Mouse (Mus musculus): ENCODE measurements around the gene Twnk. TPM values are rescaled to one million over a fixed set of nuclear protein-coding genes. Genes with fewer than 3 reads are reported as not detected.
A peak's percentile ranks its signal among the peaks of the same experiment; 100 is the strongest.

Twnk gene
- total RNA-seq, 2 experiments from 2014 or later, result 12.9 to 14.8 TPM

- intact Hi-C loops (cut with DNase I), result loop anchor here (1.0 to 2.0 kb wide), 3 partner anchors 15 to 32 kb away; partner anchors contain the start of gene Sema4g
- peak; percentile 59 to 67 for DNase-seq (ENCODE audit: extremely low spot score in 1 of 2, low spot score in 2 of 2)
- TF ChIP-seq CTCF (IDR thresholded peaks at IDR 0.05), result no peak
- Histone ChIP-seq H3K4me3 (peak overlapping the region; percentile 56), H3K27ac (peak overlapping the region; percentile 97)
Measured at GRCm38 (mm10) chr19:45016341-45017215, 11.1 kb downstream of the Twnk start.

GRCm38 (mm10) chr19:45017216-45017771, 11.8 kb downstream of the Twnk start:
- H3K27ac ChIP-seq, result peak overlapping the region; percentile 97
- DNase-seq (ENCODE audit: extremely low spot score in 1 of 2, low spot score in 2 of 2), result peak; percentile 71 to 72
- TF ChIP-seq CTCF (IDR thresholded peaks at IDR 0.05), result peak; percentile 62
- H3K4me3 ChIP-seq, result peak overlapping the region; percentile 56
- intact Hi-C loops (cut with DNase I), result loop anchor here (1.0 to 2.0 kb wide), 2 partner anchors 28 to 31 kb away; partner anchors contain the start of gene Sema4g

GRCm38 (mm10) chr19:45017909-45018308, 12.4 kb downstream of the Twnk start:
- intact Hi-C loops (cut with DNase I), result loop anchor here (1.0 to 2.0 kb wide), 2 partner anchors 29 to 30 kb away; partner anchors contain the start of gene Sema4g
- H3K4me3 ChIP-seq, result peak overlapping the region; percentile 56
- H3K27ac ChIP-seq, result peak overlapping the region; percentile 88
- no peak for TF ChIP-seq CTCF (IDR thresholded peaks at IDR 0.05)
- DNase-seq (ENCODE audit: extremely low spot score in 1 of 2, low spot score in 2 of 2), result peak; percentile 82

DNA sequence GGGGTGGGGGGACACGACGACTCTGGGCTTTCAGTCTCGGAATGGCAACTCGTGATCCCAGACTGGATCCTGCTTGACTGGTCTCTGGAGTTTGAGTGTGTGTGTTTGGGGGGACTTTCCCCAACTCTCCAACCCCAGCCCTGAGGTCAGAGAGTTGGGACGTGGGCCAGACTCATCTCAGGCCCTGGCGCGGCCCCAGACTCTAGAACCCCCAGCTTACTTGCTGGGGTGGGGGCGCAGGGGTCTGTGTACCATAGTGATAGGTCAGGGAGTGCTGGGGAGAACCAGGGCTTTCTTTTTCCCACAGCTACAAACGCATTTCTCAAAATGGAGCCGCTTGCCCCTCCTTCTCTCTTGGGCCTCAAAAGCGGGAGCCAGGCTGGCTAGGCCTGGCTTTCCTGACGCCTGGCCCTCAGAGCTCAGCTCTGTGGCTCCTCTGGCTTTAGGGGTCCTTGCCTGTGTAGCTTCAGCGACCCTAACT, 12.9 kb downstream of the Twnk start:
- intact Hi-C loops (cut with DNase I), result no loop called here
- TF ChIP-seq CTCF (IDR thresholded peaks at IDR 0.05), result no peak
- Histone ChIP-seq H3K4me3 (peak overlapping the region; percentile 56), H3K27ac (peak overlapping the region; percentile 88)
- DNase-seq (ENCODE audit: extremely low spot score in 1 of 2, low spot score in 2 of 2), result no peak

DNA sequence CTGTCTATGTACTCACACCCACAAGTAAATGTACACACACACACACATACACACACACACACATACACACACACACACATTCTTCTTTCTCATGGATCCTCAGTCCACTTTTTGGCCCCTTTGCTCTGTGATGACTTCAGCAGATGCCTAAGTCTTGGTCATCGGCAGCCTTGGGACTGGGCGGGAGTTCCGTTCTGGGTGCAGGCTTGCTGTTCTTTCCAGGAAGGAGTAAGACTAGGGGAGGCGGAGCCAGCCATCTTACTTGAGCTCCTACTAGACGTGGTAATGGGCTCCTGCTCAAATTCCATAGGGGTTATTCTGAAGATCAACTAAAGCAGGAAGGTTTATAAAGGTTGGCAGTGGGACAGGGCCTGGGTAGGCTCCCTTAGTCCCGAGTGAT, 14.9 kb downstream of the Twnk start:
- DNase-seq (ENCODE audit: extremely low spot score in 1 of 2, low spot score in 2 of 2), result no peak
- intact Hi-C loops (cut with DNase I), result no loop called here
- H3K27ac ChIP-seq, result no peak overlapping the region
- TF ChIP-seq CTCF (IDR thresholded peaks at IDR 0.05), result no peak
- no peak overlapping the region for H3K4me3 ChIP-seq

DNA sequence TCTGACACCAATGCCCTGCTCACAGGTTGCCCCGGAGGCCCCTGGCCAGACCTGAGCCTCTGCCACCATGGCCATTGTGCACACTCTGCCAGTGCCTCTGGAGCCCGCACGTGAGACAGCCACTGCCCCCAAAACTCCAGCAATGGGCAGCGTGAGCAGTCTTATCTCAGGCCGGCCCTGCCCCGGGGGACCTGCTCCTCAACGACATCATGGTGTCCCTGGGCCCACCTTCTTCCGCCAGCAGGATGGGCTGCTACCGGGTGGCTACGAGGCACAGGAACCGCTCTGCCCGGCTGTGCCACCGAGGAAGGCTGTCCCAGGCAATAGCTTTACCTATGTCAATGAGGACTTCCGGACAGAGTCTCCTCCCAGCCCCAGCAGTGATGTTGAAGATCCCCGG, 15.9 kb downstream of the Twnk start:
- intact Hi-C loops (cut with DNase I), result no loop called here
- DNase-seq (ENCODE audit: extremely low spot score in 1 of 2, low spot score in 2 of 2), result no peak
- H3K4me3 ChIP-seq, result no peak overlapping the region

GRCm38 (mm10) chr19:45023993-45024392, 18.5 kb downstream of the Twnk start:
- Histone ChIP-seq H3K27ac (no peak overlapping the region), H3K4me3 (no peak overlapping the region)
- intact Hi-C loops (cut with DNase I), result no loop called here
- TF ChIP-seq CTCF (IDR thresholded peaks at IDR 0.05), result no peak
- no peak for DNase-seq (ENCODE audit: extremely low spot score in 1 of 2, low spot score in 2 of 2)

More for the DNA sequence above, 15.9 kb downstream of the Twnk start:
- TF ChIP-seq CTCF (IDR thresholded peaks at IDR 0.05), result no peak
- no peak overlapping the region for H3K27ac ChIP-seq

- TF ChIP-seq CTCF (IDR thresholded peaks at IDR 0.05), result no peak
- H3K4me3 ChIP-seq, result no peak overlapping the region
- DNase-seq (ENCODE audit: extremely low spot score in 1 of 2, low spot score in 2 of 2), result no peak
- intact Hi-C loops (cut with DNase I), result no loop called here
- H3K27ac ChIP-seq, result no peak overlapping the region
Measured at GRCm38 (mm10) chr19:45024775-45025174, 19.3 kb downstream of the Twnk start.

- Histone ChIP-seq H3K27ac (peak overlapping the region; percentile 40; the same call in 1 of the 2 replicates), H3K4me3 (no peak overlapping the region)
- no peak for DNase-seq (ENCODE audit: extremely low spot score in 1 of 2, low spot score in 2 of 2)
- no peak for TF ChIP-seq CTCF (IDR thresholded peaks at IDR 0.05)
- intact Hi-C loops (cut with DNase I), result no loop called here
Measured at GRCm38 (mm10) chr19:45025937-45026568, 20.6 kb downstream of the Twnk start.

- H3K4me3 ChIP-seq, result no peak overlapping the region
- no peak for TF ChIP-seq CTCF (IDR thresholded peaks at IDR 0.05)
- intact Hi-C loops (cut with DNase I), result no loop called here
- DNase-seq (ENCODE audit: extremely low spot score in 1 of 2, low spot score in 2 of 2), result no peak
- peak overlapping the region; percentile 71 for H3K27ac ChIP-seq
Measured at GRCm38 (mm10) chr19:45026958-45027670, 21.7 kb downstream of the Twnk start.

DNA sequence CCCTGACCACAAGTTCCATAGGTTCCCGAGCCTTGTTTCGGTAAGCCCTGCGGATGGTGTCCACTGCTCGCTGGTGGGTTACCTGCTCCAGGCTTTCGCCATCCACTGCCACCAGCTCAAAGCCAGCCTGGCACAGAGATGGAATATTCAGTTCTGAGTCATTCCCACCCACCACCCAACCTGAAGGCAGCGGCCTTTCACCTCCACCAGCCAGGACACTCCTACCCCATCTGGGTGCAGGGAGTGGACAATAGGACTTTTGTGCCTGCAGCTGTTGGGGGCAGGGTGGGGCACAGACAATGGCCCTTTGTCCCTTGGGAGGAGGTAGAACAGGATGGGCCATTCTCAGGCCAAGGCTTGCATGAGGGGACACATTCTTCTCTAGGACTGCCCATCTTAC, 22.4 kb downstream of the Twnk start:
- no peak for TF ChIP-seq CTCF (IDR thresholded peaks at IDR 0.05)
- intact Hi-C loops (cut with DNase I), result no loop called here
- peak overlapping the region; percentile 71 for H3K27ac ChIP-seq
- no peak for DNase-seq (ENCODE audit: extremely low spot score in 1 of 2, low spot score in 2 of 2)
- no peak overlapping the region for H3K4me3 ChIP-seq

All from left cerebral cortex, adult 2 months (tissue).